Mouse (Mus musculus) macrophage (primary cell): ENCODE data around the gene Sec31a. TPM values are rescaled to one million over a fixed set of nuclear protein-coding genes. Genes with fewer than 3 reads are reported as not detected.

Experiments
- H3K27ac ChIP-seq: fragments of 350-480 bp; formaldehyde crosslinking; 2 replicates; pipeline ENCODE4 v1.9.0; 2021
- H3K36me3 ChIP-seq: fragments of 350-480 bp; formaldehyde crosslinking; 2 replicates; pipeline ENCODE4 v1.9.0; 2021; ENCODE audit errors: inconsistent target
- H3K4me3 ChIP-seq: fragments of 350-480 bp; formaldehyde crosslinking; 2 replicates; pipeline ENCODE4 v1.9.0; 2021; ENCODE audit errors: inconsistent target
- H3K79me2 ChIP-seq: fragments of 350-480 bp; formaldehyde crosslinking; 2 replicates; pipeline ENCODE4 v1.9.0; 2021; ENCODE audit errors: inconsistent target
- WGBS: methylation state at CpG from one replicate; pipeline ENCODE4 v1.1.7; 2026; ENCODE audit warnings: inconsistent platforms; ENCODE audit not compliant: missing documents; 5-methylcytosine and 5-hydroxymethylcytosine counted together
- polyA plus RNA-seq: library from polyadenylated mRNA; stranded (reverse); fragments of 250-400 nt; gene quantifications from 3 replicates; pipeline ENCODE4 v1.2.4, GENCODE M21; 2018; ENCODE audit warnings: inconsistent platforms
- total RNA-seq, 78 experiments: library from RNA; depleted of rRNA; stranded (reverse); fragments of 250-400 nt; gene quantifications; 1 replicate in 9 of 78; 2 replicates in 24 of 78; 3 replicates in 43 of 78; 4 replicates in 2 of 78; pipeline ENCODE4 v1.2.4; 2018; ENCODE audit warnings: inconsistent platforms in 56 of 78

Gene Sec31a
- 100 to 1,000 TPM in 10 of 26 experiments, 10 to 100 TPM in 16; 39.1 to 170 (median 89.4) TPM for total RNA-seq (2018; cell fraction: chromatin; rRNA removed)
- total RNA-seq (2018; cell fraction: cytosol; rRNA removed): 100 to 1,000 TPM in 1 of 26 experiments, 10 to 100 TPM in 25; 71.2 to 105 (median 86.6) TPM
- 100 to 1,000 TPM in 8 of 26 experiments, 10 to 100 TPM in 18; 42.3 to 134 (median 82.5) TPM for total RNA-seq (2018; cell fraction: nucleus; rRNA removed)
- 76.4 to 148 TPM (median 91.1 TPM) in 3 replicates for polyA plus RNA-seq

DNA sequence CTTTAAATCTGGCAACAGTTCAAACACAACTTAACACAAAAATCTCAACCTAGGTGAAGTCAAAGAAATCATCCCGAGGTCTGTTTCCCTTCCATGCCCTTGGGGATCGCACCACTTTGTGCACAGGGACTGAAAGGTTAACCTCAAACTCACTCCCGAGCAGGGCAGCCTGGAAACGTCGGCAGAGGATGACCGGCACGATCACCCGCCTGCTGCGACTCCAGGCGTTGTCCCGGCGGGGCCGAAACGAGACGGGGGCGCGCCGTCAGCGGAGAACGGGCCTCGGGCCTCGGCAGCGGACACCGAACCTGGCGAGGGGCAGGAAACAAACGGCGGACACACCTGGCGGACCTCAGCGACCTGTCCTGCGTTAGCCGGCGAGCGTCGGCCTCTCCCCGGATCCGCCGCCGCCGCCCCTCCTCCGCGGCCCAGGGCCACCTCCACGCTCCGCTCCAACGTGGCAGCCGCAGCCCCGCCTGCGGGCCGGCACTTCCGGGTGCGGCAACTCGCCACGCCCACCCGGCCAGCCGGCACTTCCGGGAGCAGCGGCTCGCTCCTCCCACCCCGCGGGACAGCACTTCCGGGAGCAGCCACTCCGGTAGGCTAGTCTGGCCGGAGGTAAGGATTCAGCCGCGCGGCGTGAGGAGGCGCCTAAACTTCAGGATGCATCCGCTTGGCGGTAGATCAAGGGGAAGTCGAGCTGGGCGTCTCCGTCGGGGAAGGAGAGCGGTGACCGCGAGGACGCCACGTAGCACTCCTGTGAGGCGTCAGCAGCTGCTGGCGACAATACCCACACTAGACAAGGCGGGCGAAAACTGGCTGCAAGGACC lies at the start of gene Sec31a:
Sec31a (minus strand) TSS at position 474 of the 830 bp plus-strand sequence.
- Histone ChIP-seq H3K79me2 (peaks cover 48% of the 10 kb centered on the region), H3K36me3 (no peaks in the 10 kb centered on the region), H3K27ac (peak within 1 kb of the TSS; percentile 64), H3K4me3 (peak within 1 kb of the TSS; percentile 75)
- under 1% methylated on average over 82 of the region's 82 CpGs for WGBS

DNA sequence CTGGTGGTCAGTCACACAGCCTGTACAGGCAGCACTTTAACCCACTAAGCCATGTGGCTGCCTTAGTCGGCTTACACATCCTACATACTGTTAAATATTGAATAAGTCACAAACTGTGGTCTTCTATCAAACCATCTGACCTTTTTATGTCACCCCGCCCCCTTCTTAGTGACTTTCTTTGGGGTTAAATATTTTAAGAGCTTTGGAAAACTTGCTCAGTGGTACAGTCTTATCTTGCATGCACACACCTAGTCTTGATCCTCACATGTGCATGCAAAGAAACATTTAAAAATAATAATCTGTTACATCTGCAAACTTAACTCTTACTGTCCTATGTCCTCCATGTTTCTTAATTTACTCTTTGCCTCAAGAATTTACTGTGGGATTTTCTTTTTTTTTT lies 46.3 kb upstream of the Sec31a start:
- peaks cover 22% of the 10 kb centered on the region; the same call in 1 of the 2 replicates for H3K79me2 ChIP-seq
- no peak overlapping the region for H3K27ac ChIP-seq
- 100% methylated on average over 2 of the region's 2 CpGs for WGBS
- no peak overlapping the region for H3K4me3 ChIP-seq
- peaks cover 12% of the 10 kb centered on the region; the same call in 1 of the 2 replicates for H3K36me3 ChIP-seq

DNA sequence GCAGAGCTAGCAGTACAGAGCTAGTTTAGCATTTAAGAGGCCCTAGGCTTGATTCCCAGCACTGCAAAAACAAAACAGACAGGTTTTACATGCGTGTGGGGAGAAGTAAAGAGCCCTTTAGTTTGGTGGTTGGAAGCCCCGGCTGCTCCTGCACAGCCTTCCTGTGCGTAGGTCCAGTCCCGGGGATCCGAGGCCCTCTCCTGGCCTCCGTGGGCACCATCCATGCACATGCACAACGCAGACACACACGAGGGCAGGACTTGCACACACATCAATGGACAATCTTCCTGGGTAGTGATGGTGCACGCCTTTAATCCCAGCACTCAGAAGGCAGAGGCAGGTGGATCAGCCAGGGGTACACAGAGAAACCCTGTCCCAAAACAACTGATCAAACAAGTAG lies 45.5 kb upstream of the Sec31a start:
- Histone ChIP-seq H3K79me2 (peaks cover 22% of the 10 kb centered on the region; the same call in 1 of the 2 replicates), H3K4me3 (no peak overlapping the region), H3K36me3 (peaks cover 12% of the 10 kb centered on the region; the same call in 1 of the 2 replicates), H3K27ac (no peak overlapping the region)
- 92% methylated on average over 9 of the region's 9 CpGs for WGBS

DNA sequence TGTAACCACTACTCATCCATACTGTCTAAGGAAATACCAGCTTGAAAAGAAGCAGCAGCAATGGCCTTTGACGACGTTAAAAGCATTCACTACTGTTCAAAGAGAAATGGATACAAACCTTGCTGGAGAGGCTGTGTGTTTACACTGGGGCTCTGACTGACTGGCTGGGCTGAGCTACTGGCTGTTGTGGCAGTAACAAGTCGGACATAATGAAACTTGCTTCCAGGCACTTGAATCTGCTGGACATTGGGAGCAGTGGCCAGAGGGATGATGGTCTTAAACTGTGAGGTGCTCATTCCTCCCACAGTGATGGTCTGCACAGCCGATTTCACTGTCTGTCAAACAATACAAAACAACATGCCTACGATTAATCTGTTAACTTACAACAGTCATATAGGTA lies 43.4 kb upstream of the Sec31a start:
- Histone ChIP-seq H3K36me3 (peaks cover 12% of the 10 kb centered on the region; the same call in 1 of the 2 replicates), H3K79me2 (peaks cover 13% of the 10 kb centered on the region; the same call in 1 of the 2 replicates)
- WGBS: 91% methylated on average over 5 of the region's 5 CpGs

DNA sequence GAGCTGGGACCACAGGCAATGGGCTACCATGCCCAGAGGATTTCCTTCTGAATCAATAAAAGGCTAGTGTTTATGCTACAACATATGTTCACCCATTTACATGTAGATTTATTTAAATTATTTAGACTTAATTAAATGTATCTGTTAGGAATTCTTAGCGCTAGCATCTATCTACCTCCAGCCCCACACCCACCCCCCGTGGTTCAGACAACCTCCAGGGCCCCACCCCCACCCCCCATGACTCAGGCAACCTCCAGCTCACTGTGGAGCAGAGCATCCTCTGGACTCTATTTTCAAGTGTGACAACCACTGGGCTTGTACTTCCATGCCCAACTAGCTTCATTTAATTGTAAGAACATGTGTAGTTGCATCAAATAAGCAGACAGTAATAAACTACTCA lies 35.8 kb upstream of the Sec31a start:
- peaks cover 51% of the 10 kb centered on the region for H3K36me3 ChIP-seq
- no peaks in the 10 kb centered on the region for H3K79me2 ChIP-seq
- WGBS: 100% methylated on average over 2 of the region's 2 CpGs
- no peak overlapping the region for H3K27ac ChIP-seq
- no peak overlapping the region for H3K4me3 ChIP-seq

More for the DNA sequence above, 43.4 kb upstream of the Sec31a start:
- no peak overlapping the region for H3K27ac ChIP-seq
- no peak overlapping the region for H3K4me3 ChIP-seq

DNA sequence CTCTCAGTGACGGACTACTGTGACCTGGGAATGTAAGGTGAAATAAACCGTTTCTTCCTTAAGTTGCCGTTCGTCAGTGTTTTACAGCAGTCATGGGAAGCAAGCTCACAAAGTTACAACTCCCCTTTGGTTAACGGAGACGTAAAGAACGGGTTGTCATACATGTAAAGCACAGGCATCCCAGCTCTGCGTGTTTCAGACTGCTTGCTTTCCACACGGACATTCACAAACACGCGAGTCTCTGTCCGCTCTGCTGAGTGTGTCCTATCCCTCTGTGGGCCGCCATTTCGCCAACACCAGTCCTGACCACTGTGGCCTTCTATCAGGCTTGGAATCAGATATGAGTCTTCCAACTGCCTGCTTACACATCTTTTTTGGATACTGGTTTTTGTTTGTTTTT lies 22.8 kb upstream of the Sec31a start:
- Histone ChIP-seq H3K4me3 (no peak overlapping the region), H3K36me3 (no peaks in the 10 kb centered on the region; the same call in 1 of the 2 replicates), H3K27ac (no peak overlapping the region), H3K79me2 (no peaks in the 10 kb centered on the region)
- WGBS: over 99% methylated on average over 13 of the region's 14 CpGs

DNA sequence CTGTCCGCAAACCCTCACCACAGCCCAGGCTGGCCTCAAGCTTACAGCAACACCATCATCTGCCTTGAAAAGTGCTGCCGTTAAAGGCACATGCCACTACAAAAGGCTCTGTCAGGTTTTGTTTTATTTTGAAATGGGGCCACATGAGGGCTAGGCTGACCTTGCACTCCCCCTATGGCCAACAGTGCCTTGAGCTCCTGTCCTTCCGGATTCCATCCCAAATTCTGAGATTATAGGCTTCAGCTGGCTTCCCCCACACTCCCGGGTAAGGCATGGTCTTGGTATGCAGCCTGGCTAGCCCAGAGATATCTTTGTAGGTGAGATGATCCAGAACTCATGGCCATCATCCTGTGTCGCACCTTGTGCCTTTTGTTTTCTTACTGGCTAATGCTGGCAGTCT lies 21.9 kb upstream of the Sec31a start:
- Histone ChIP-seq H3K36me3 (no peaks in the 10 kb centered on the region), H3K4me3 (no peak overlapping the region), H3K79me2 (no peaks in the 10 kb centered on the region), H3K27ac (no peak overlapping the region)
- WGBS: 92% methylated on average over 5 of the region's 5 CpGs

DNA sequence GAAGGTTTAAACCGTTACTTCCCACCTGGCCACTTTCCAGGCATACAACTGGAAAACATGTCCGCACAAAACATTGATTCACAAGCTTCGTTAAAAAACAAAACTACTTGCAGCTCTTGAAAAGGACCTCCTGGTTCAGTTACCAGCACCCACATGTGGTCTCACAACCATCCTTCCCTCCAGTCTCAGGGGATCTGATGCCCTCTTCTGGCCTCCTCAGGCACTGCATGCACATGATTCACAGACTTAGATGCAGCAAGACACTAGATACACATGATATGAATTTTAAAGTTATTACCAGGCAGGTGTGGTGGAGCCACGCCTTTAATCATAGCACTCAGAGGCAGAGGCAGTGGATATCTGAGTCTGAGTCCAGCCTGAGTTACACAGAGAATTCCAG lies 21.1 kb upstream of the Sec31a start:
- H3K27ac ChIP-seq: no peak overlapping the region
- 97% methylated on average over 4 of the region's 4 CpGs for WGBS
- H3K36me3 ChIP-seq: no peaks in the 10 kb centered on the region
- no peaks in the 10 kb centered on the region for H3K79me2 ChIP-seq
- no peak overlapping the region for H3K4me3 ChIP-seq

DNA sequence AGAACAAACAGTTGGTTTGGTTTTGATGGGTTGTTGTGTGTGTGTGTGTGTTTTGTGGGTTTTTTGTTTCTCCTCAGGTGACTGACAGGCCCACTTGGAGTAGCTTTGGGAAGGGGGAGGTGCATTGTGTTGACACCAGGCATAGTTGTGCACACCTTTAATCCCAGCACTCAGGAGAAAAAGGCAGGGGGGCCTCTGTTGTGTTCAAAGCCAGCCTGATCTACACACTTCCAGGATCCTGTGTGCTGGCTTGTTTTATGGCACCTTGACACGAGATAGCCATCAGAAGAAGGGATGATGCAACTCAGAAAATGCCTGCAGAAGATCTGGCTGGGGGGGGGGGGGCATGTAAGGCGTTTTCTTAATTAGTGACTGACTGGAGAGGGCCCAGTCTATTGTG lies 14.9 kb upstream of the Sec31a start:
- Histone ChIP-seq H3K27ac (no peak overlapping the region), H3K36me3 (peaks cover 12% of the 10 kb centered on the region; the same call in 1 of the 2 replicates), H3K4me3 (no peak overlapping the region), H3K79me2 (peaks cover 33% of the 10 kb centered on the region)
- WGBS: 72% methylated on average over 2 of the region's 2 CpGs

DNA sequence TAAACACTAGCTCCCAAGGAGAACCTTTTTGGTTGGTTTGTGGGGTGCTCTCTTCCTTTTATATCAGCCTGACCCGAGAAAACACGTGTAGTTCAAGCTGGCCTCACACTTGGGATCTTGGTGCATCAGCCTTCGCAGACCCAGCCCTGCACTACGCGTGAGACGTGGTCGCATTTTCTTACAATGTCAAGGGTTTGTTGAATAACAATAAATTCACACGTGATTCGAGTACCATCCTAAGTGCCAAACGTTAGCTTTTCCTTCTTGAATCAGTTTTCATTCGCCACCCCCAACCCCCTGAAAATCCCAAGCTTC lies 14.0 kb upstream of the Sec31a start:
- peaks cover 15% of the 10 kb centered on the region; the same call in 1 of the 2 replicates for H3K36me3 ChIP-seq
- H3K4me3 ChIP-seq: peak overlapping the region; percentile 72
- peak overlapping the region; percentile 73 for H3K27ac ChIP-seq
- 3% methylated on average over 11 of the region's 11 CpGs for WGBS
- H3K79me2 ChIP-seq: peaks cover 41% of the 10 kb centered on the region

DNA sequence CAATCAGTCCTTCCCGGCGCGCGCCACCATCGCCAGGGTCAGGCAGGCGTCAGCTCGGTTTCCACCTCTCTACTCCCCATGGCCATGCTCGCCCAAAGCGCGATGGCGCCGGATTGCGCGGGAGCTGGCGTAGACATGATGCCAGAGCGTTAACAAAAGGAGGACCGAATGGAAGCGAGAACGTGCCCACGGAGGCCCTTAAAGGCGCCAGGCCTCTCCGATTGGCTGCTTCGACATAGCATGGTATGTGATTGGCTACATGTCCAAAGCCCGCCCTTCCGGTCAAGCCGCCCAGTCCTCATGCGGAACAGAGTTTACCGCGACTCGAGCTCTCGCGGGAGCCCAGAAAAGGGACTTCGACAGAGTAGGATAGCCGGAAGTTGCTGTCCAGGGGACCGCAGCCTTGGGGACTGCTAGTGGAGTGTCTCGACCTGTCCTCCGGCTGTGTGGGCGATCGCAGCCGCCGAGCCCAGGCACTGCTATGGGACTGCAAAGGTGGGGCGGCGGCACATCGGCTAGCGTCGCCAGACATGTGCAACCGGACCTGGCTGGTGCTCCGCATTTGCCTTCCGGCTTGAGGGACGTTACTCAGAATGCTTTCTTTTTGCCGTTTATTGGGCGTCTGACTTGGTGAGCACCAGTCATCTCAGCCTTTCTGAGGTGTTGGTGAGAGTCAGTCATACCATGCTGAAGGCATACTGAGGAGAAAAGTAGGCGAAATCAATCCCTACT lies 13.5 kb upstream of the Sec31a start:
- Histone ChIP-seq H3K4me3 (peak overlapping the region; percentile 72), H3K27ac (peak overlapping the region; percentile 73), H3K79me2 (peaks cover 46% of the 10 kb centered on the region), H3K36me3 (peaks cover 15% of the 10 kb centered on the region; the same call in 1 of the 2 replicates)
- under 1% methylated on average over 52 of the region's 53 CpGs for WGBS

DNA sequence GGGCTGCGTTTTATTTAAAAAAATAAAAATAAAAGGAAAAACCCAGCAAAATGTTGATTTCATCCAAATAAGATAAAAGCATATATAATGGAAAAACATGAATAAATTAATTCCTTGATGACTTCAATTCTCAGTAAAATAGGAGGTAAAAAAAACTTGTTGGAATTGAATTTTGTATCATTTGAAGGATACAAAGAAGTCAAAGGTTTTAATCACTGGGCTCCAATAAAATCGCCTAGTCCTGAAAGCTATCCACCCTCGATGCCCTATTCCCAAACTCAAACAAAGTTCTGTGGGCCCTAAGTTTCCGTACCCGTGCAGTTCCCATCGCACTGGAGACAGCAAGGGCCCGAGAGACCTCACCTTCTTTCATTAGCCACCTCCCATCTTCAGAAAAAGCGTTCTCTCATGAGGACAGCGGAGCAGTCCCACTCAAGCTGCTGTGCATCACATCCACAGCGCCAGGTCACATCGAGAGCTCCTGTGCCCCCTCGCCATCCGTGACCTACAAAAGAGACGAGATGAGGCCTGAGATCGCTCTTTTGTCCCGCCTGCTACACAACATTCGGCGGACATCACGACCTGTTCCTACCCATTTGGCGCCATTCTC lies 12.8 kb upstream of the Sec31a start:
- Histone ChIP-seq H3K4me3 (peak overlapping the region; percentile 72), H3K36me3 (peaks cover 16% of the 10 kb centered on the region; the same call in 1 of the 2 replicates), H3K79me2 (peaks cover 53% of the 10 kb centered on the region), H3K27ac (peak overlapping the region; percentile 73)
- 0% methylated on average over 19 of the region's 20 CpGs for WGBS

DNA sequence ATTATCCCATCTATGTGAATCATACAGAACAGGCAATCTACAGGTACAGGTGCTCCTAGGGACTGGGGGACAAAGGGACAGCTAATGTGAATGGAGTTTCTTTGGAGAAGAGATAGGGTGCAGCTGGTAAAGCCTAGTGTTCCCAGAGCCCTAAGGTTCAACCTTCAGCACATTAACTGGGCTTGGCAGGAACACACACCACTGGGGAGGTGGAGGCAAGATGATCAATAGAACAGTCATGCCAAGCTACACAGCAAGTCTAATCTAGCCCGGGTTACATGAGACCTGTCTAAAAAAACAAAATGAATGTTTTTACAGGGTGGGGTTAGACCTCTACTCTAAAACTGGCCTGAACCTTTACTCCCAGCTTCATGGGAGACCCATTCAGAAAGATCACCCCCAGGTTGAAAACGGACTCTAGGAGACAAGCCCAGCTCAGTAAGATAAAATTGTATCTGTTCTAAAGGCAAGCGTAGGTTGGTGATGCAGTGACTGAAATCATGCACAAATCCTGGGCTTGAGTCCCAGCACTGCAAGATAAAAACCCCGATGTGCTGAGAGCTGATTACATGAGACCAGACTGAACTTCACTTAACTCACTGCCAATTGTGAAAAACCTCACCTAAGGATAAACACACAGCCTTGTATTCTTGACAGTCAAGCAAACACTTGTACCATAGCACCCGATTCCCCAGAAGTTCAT lies 12.1 kb upstream of the Sec31a start:
- Histone ChIP-seq H3K27ac (no peak overlapping the region), H3K4me3 (peak overlapping the region; percentile 72), H3K79me2 (peaks cover 60% of the 10 kb centered on the region), H3K36me3 (peaks cover 21% of the 10 kb centered on the region; the same call in 1 of the 2 replicates)
- WGBS: 8% methylated on average over 4 of the region's 5 CpGs

DNA sequence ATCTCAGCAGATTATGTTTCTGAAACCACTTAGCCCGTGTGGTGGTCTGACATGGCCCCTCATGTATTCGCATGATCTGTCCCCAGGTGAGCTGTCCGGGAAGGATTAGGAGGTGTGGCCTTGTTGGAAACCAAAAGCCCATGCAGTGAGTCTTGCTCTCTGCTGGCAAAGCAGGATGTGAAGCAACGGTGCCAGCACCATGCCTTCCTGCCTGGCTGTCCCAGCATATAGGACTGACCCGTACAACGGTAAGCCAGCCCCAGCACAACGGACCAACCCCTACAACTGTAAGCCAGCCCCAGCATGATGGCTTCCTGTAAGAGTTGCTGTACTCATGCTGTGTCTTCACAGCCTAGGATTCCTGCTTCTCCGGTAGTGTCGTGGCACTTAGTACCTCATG lies 11.2 kb upstream of the Sec31a start:
- WGBS: 58% methylated on average over 7 of the region's 9 CpGs
- peaks cover 69% of the 10 kb centered on the region for H3K79me2 ChIP-seq
- H3K27ac ChIP-seq: no peak overlapping the region
- H3K36me3 ChIP-seq: peaks cover 29% of the 10 kb centered on the region; the same call in 1 of the 2 replicates
- no peak overlapping the region for H3K4me3 ChIP-seq
